Mouse (Mus musculus) olfactory bulb, adult 2 months (tissue): ENCODE results near the gene Tmtc4. TPM values are rescaled to one million over a fixed set of nuclear protein-coding genes. Genes with fewer than 3 reads are reported as not detected.

Source experiments
- H3K27ac ChIP-seq: fragments of 200-500 bp; 2 replicates; pipeline ENCODE4 v1.5.1; 2012; ENCODE audit warnings: low read depth, low read length; ENCODE audit not compliant: insufficient read depth
- H3K4me1 ChIP-seq: fragments of 200-500 bp; 2 replicates; pipeline ENCODE4 v1.6.1; 2012; ENCODE audit warnings: low read length; ENCODE audit not compliant: control insufficient read depth, insufficient read depth
- H3K4me3 ChIP-seq: fragments of 200-500 bp; 2 replicates; pipeline ENCODE4 v1.5.1; 2012; ENCODE audit warnings: mild to moderate bottlenecking, low read depth, low read length, moderate library complexity; ENCODE audit not compliant: insufficient read depth
- CTCF ChIP-seq: fragments of 200-500 bp; IDR thresholded peaks from 2 replicates; pipeline ENCODE4 v1.5.1; 2012; ENCODE audit warnings: low read depth, mild to moderate bottlenecking, low read length, moderate library complexity; ENCODE audit not compliant: insufficient read depth
- POLR2A ChIP-seq: fragments of 200-500 bp; IDR thresholded peaks from 2 replicates; pipeline ENCODE4 v1.6.1; 2012; ENCODE audit warnings: mild to moderate bottlenecking, low read depth, low read length, moderate library complexity; ENCODE audit not compliant: insufficient read depth
- WGBS: fragments of 180-500 bp; shearing (Covaris S2); methylation state at CpG from one replicate; pipeline ENCODE4 v1.1.7; 2018; 5-methylcytosine and 5-hydroxymethylcytosine counted together
- polyA plus RNA-seq: library from polyadenylated mRNA; stranded (reverse); fragments of >200 nt; gene quantifications from 2 replicates; pipeline ENCODE4 v1.2.4, GENCODE M21; 2012; ENCODE audit warnings: low replicate concordance; ENCODE audit not compliant: missing spikeins, insufficient read depth, insufficient read length

Gene Tmtc4
- polyA plus RNA-seq, 1 experiment: not detected

- H3K27ac ChIP-seq: 0 out of 2 replicates have a peak overlapping the region, but pooled peaks have one; percentile 31
- H3K4me1 ChIP-seq: peaks cover 7% of the 10 kb centered on the region
- no peak for TF ChIP-seq POLR2A
- no peak for TF ChIP-seq CTCF
- no peak overlapping the region for H3K4me3 ChIP-seq
- WGBS: 75% methylated on average over 8 of the region's 8 CpGs
These were observed 108.8 kb downstream of the Tmtc4 start for GRCm38 (mm10) chr14:122875056-122875455.

GRCm38 (mm10) chr14:122872612-122873011, 111.2 kb downstream of the Tmtc4 start:
- H3K27ac ChIP-seq: no peak overlapping the region
- H3K4me1 ChIP-seq: peaks cover 9% of the 10 kb centered on the region
- WGBS: 83% methylated on average over 6 of the region's 6 CpGs

GRCm38 (mm10) chr14:122871841-122872580, 111.8 kb downstream of the Tmtc4 start:
- 38% methylated on average over 4 of the region's 4 CpGs for WGBS
- H3K4me1 ChIP-seq: peaks cover 9% of the 10 kb centered on the region
- H3K4me3 ChIP-seq: no peak overlapping the region
- TF ChIP-seq CTCF: no peak
- TF ChIP-seq POLR2A: no peak
- no peak overlapping the region for H3K27ac ChIP-seq

More at GRCm38 (mm10) chr14:122872612-122873011, 111.2 kb downstream of the Tmtc4 start:
- TF ChIP-seq CTCF (no peak), POLR2A (no peak)
- H3K4me3 ChIP-seq: no peak overlapping the region

GRCm38 (mm10) chr14:122869831-122870230, 114.0 kb downstream of the Tmtc4 start:
- Histone ChIP-seq H3K4me1 (peaks cover 5% of the 10 kb centered on the region), H3K27ac (no peak overlapping the region), H3K4me3 (no peak overlapping the region)
- WGBS: 89% methylated on average over 6 of the region's 6 CpGs
- TF ChIP-seq POLR2A: no peak
- TF ChIP-seq CTCF: no peak

Other genes with a start within 250 kb of the Tmtc4 start
- not detected in 2 replicates for gene Ggact, start 70.3 kb downstream of the Tmtc4 start, polyA plus RNA-seq